Mouse (Mus musculus) ES-Bruce4 (cell line): Measurements from ENCODE around the gene 1700029J07Rik.

Source experiments
- CTCF ChIP-seq: IDR thresholded peaks from one replicate; pipeline ENCODE4 v1.8.1; 2011; ENCODE audit warnings: low read depth, low read length
- EP300 ChIP-seq: IDR thresholded peaks from 2 replicates; pipeline ENCODE4 v1.6.1; 2011; ENCODE audit warnings: low read depth, low read length; ENCODE audit not compliant: insufficient read depth
- POLR2A ChIP-seq: IDR thresholded peaks from one replicate; pipeline ENCODE4 v1.8.1; 2011; ENCODE audit warnings: low read length; ENCODE audit not compliant: insufficient read depth

GRCm38 (mm10) chr8:45950622-45951021 lies 24.4 kb downstream of the 1700029J07Rik start:
- TF ChIP-seq CTCF (no peak), POLR2A (no peak), EP300 (no peak)
